Mouse (Mus musculus) G1E (cell line): ENCODE data around the gene Mylip.

Source experiments
- CTCF ChIP-seq: IDR thresholded peaks from 2 replicates; pipeline ENCODE4 v1.5.1; 2012; ENCODE audit warnings: low read depth, low read length, inconsistent platforms, mixed read lengths
- GATA2 ChIP-seq: IDR thresholded peaks from 2 replicates; pipeline ENCODE4 v1.6.1; 2012; ENCODE audit warnings: low read depth, low read length, inconsistent platforms, borderline replicate concordance

- TF ChIP-seq CTCF: no peak
- TF ChIP-seq GATA2: no peak
Measured at GRCm38 (mm10) chr13:45457459-45457858, 67.9 kb downstream of the Mylip start.
